Mouse (Mus musculus) spleen, adult 2 months (tissue): ENCODE results near the gene Nkd2. TPM values are rescaled to one million over a fixed set of nuclear protein-coding genes. Genes with fewer than 3 reads are reported as not detected.
A peak's percentile ranks its signal among the peaks of the same experiment; 100 is the strongest.

Source experiments
- DNase-seq, 2 experiments: peaks; one replicate each; pipeline versions ENCODE4 v3.0.0 to v3.0.0-alpha.2; 2012 to 2021; ENCODE audit warnings: low spot score in 2 of 2, low read depth in 1 of 2
- H3K27ac ChIP-seq: fragments of 200-500 bp; 2 replicates; pipeline ENCODE4 v1.5.1; 2012; ENCODE audit warnings: low read length, inconsistent platforms; ENCODE audit not compliant: insufficient read depth
- H3K27me3 ChIP-seq: fragments of 200-500 bp; 2 replicates; pipeline ENCODE4 v1.6.1; 2012; ENCODE audit warnings: mild to moderate bottlenecking, moderate library complexity, low read length, inconsistent platforms; ENCODE audit not compliant: control insufficient read depth, insufficient read depth
- H3K36me3 ChIP-seq: fragments of 200-500 bp; 2 replicates; pipeline ENCODE4 v1.6.1; 2012; ENCODE audit warnings: mild to moderate bottlenecking, low read length, inconsistent platforms; ENCODE audit not compliant: control insufficient read depth, insufficient read depth
- H3K4me1 ChIP-seq: fragments of 200-500 bp; 2 replicates; pipeline ENCODE4 v1.6.1; 2011; ENCODE audit warnings: inconsistent platforms; ENCODE audit not compliant: control insufficient read depth, insufficient read depth, insufficient read length
- H3K4me3 ChIP-seq: fragments of 200-500 bp; 2 replicates; pipeline ENCODE4 v1.5.1; 2011; ENCODE audit warnings: mild to moderate bottlenecking, inconsistent platforms; ENCODE audit not compliant: insufficient read depth, insufficient read length; ENCODE audit errors: extremely low read depth
- CTCF ChIP-seq: fragments of 200-500 bp; IDR thresholded peaks from 2 replicates; pipeline ENCODE4 v1.5.1; 2011; ENCODE audit warnings: mild to moderate bottlenecking, inconsistent platforms; ENCODE audit not compliant: insufficient read depth, insufficient read length, insufficient replicate concordance; ENCODE audit errors: extremely low read depth
- POLR2A ChIP-seq: fragments of 200-500 bp; IDR thresholded peaks from 2 replicates; pipeline ENCODE4 v1.6.1; 2011; ENCODE audit warnings: low read depth, low read length, inconsistent platforms
- WGBS: fragments of 180-500 bp; shearing (Covaris S2); methylation state at CpG from one replicate; pipeline ENCODE4 v1.1.7; 2018; 5-methylcytosine and 5-hydroxymethylcytosine counted together
- polyA plus RNA-seq: library from polyadenylated mRNA; depleted of rRNA; stranded (reverse); fragments of >200 nt; gene quantifications from 2 replicates; pipeline ENCODE4 v1.2.3, GENCODE M21; 2012

The Nkd2 gene
- polyA plus RNA-seq, 1 experiment: 2.2 TPM

GRCm38 (mm10) chr13:73836491-73836890, 10.9 kb downstream of the Nkd2 start:
- no peaks in the 10 kb centered on the region for H3K27me3 ChIP-seq
- H3K36me3 ChIP-seq: no peaks in the 10 kb centered on the region
- no peaks in the 10 kb centered on the region for H3K4me1 ChIP-seq
- no peak overlapping the region for H3K4me3 ChIP-seq
- no peak for TF ChIP-seq CTCF
- TF ChIP-seq POLR2A: no peak
- no peak overlapping the region for H3K27ac ChIP-seq
- 84% methylated on average over 6 of the region's 6 CpGs for WGBS
- no peak for DNase-seq

- H3K36me3 ChIP-seq: no peaks in the 10 kb centered on the region
- no peak overlapping the region for H3K27ac ChIP-seq
- WGBS: 57% methylated on average over 4 of the region's 4 CpGs
- DNase-seq: no peak
- H3K27me3 ChIP-seq: no peaks in the 10 kb centered on the region
- no peak for TF ChIP-seq POLR2A
- H3K4me1 ChIP-seq: no peaks in the 10 kb centered on the region
- no peak overlapping the region for H3K4me3 ChIP-seq
Measured at GRCm38 (mm10) chr13:73835791-73836190, 11.6 kb downstream of the Nkd2 start.

- WGBS: 88% methylated on average over 12 of the region's 12 CpGs
- DNase-seq: no peak
- H3K27me3 ChIP-seq: no peaks in the 10 kb centered on the region
- H3K27ac ChIP-seq: no peak overlapping the region
- no peaks in the 10 kb centered on the region for H3K4me1 ChIP-seq
- TF ChIP-seq CTCF: no peak
- no peak for TF ChIP-seq POLR2A
- H3K36me3 ChIP-seq: no peaks in the 10 kb centered on the region
- H3K4me3 ChIP-seq: no peak overlapping the region
Measured at GRCm38 (mm10) chr13:73833809-73834208, 13.6 kb downstream of the Nkd2 start.

- peak; percentile 7 to 29 for DNase-seq
- Histone ChIP-seq H3K27ac (no peak overlapping the region), H3K36me3 (no peaks in the 10 kb centered on the region), H3K27me3 (no peaks in the 10 kb centered on the region), H3K4me1 (no peaks in the 10 kb centered on the region), H3K4me3 (no peak overlapping the region)
- WGBS: 4% methylated on average over 2 of the region's 2 CpGs
- TF ChIP-seq CTCF (peak; percentile 72; the same call in 1 of the 2 replicates), POLR2A (no peak)
Measured at GRCm38 (mm10) chr13:73831486-73831885, 15.9 kb downstream of the Nkd2 start.

- Histone ChIP-seq H3K4me3 (no peak overlapping the region), H3K27me3 (no peaks in the 10 kb centered on the region)
Measured at GRCm38 (mm10) chr13:73827243-73827642, 20.2 kb downstream of the Nkd2 start.

GRCm38 (mm10) chr13:73823711-73824110, 23.7 kb downstream of the Nkd2 start:
- TF ChIP-seq CTCF: no peak
- no peak for TF ChIP-seq POLR2A
- Histone ChIP-seq H3K4me3 (no peak overlapping the region), H3K4me1 (no peaks in the 10 kb centered on the region), H3K36me3 (no peaks in the 10 kb centered on the region), H3K27me3 (no peaks in the 10 kb centered on the region), H3K27ac (no peak overlapping the region)
- WGBS: 89% methylated on average over 6 of the region's 6 CpGs
- no peak for DNase-seq

More at GRCm38 (mm10) chr13:73827243-73827642, 20.2 kb downstream of the Nkd2 start:
- Histone ChIP-seq H3K36me3 (no peaks in the 10 kb centered on the region), H3K27ac (no peak overlapping the region), H3K4me1 (no peaks in the 10 kb centered on the region)
- 42% methylated on average over 8 of the region's 8 CpGs for WGBS
- DNase-seq: no peak
- TF ChIP-seq CTCF: no peak
- TF ChIP-seq POLR2A: no peak

GRCm38 (mm10) chr13:73822187-73822800, 25.1 kb downstream of the Nkd2 start:
- TF ChIP-seq CTCF (peak; percentile 76; the same call in 1 of the 2 replicates), POLR2A (no peak)
- WGBS: 59% methylated on average over 4 of the region's 4 CpGs
- H3K4me1 ChIP-seq: no peaks in the 10 kb centered on the region
- no peaks in the 10 kb centered on the region for H3K27me3 ChIP-seq
- H3K36me3 ChIP-seq: no peaks in the 10 kb centered on the region
- no peak overlapping the region for H3K27ac ChIP-seq
- H3K4me3 ChIP-seq: no peak overlapping the region
- peak; percentile 40 to 62 for DNase-seq

GRCm38 (mm10) chr13:73821251-73821650, 26.2 kb downstream of the Nkd2 start:
- H3K27ac ChIP-seq: no peak overlapping the region
- H3K4me1 ChIP-seq: no peaks in the 10 kb centered on the region
- no peak for DNase-seq
- 86% methylated on average over 7 of the region's 7 CpGs for WGBS
- H3K36me3 ChIP-seq: no peaks in the 10 kb centered on the region
- TF ChIP-seq POLR2A (no peak), CTCF (no peak)
- H3K4me3 ChIP-seq: no peak overlapping the region
- no peaks in the 10 kb centered on the region for H3K27me3 ChIP-seq
